Mouse (Mus musculus): Measurements from ENCODE around the gene Med22.

- TF ChIP-seq CTCF (IDR thresholded peaks at IDR 0.05; ENCODE audit: control insufficient read depth, insufficient read depth, insufficient read length) = no peak
- no peak for TF ChIP-seq MYOD1 (IDR thresholded peaks at IDR 0.05; ENCODE audit: control insufficient read depth, insufficient read length, low read depth)
- peak; percentile 89 for TF ChIP-seq USF1 (IDR thresholded peaks at IDR 0.05; ENCODE audit: low read depth)
- TF ChIP-seq MAX (IDR thresholded peaks at IDR 0.05) = peak; percentile 95
- TF ChIP-seq CEBPB (IDR thresholded peaks at IDR 0.05; ENCODE audit: low read depth) = no peak
- TF ChIP-seq MYOG (IDR thresholded peaks at IDR 0.05; ENCODE audit: control insufficient read depth, extremely low read depth, insufficient read length) = no peak
- no peak for TF ChIP-seq FOSL1 (IDR thresholded peaks at IDR 0.05; ENCODE audit: insufficient read depth, low read length, poor library complexity, severe bottlenecking)
Measured at GRCm38 (mm10) chr2:26915927-26916728, 5.7 kb upstream of the Med22 start, which contains the start of the genes Surf2 and Surf1.

Measured in C2C12 (cell line).